Mouse (Mus musculus) layer of hippocampus, postnatal 14 days (tissue): ENCODE data around the gene Defb45. TPM values are rescaled to one million over a fixed set of nuclear protein-coding genes. Genes with fewer than 3 reads are reported as not detected.

Experiments
- DNase-seq, 2 experiments: peaks; one replicate each; pipeline ENCODE4 v3.0.0; 2021 to 2022; ENCODE audit warnings: low spot score in 2 of 2, mixed read lengths in 1 of 2
- long read RNA-seq, 2 experiments: library from polyadenylated mRNA; stranded (forward); transcript quantifications; one replicate each; pipeline ENCODE4 v2.0.0; 2021
- total RNA-seq, 2 experiments: library from RNA; stranded (reverse); gene quantifications; 2 replicates each; pipeline ENCODE4 v1.2.3; 2021

The Defb45 gene
- total RNA-seq, result not detected
- long read RNA-seq, experiment 1, result 0 reads
- long read RNA-seq, experiment 2, result 0 reads

DNA sequence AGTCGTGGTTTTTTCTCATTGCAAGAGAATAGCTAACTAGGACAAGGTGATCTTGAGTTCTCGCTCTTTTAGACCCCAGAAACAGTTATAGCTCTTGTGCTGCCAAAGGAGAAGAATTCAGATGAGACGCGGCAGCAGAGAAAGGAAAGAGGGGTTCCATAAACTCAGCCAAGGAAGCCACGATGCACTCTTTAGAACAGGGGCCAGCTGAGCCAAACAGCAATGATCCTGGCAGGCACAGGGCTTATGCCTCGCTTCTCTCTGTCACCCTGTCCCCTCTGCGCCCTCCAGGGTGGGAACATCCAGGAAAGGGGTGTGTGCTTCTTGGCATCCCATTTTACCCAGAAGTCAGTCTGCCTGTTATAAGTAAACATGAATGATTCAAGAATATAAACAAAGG lies at the start of gene Defb45:
TSS of gene Defb45 (minus strand) at position 101 of the 400 bp plus-strand sequence.
- no peak for DNase-seq

DNA sequence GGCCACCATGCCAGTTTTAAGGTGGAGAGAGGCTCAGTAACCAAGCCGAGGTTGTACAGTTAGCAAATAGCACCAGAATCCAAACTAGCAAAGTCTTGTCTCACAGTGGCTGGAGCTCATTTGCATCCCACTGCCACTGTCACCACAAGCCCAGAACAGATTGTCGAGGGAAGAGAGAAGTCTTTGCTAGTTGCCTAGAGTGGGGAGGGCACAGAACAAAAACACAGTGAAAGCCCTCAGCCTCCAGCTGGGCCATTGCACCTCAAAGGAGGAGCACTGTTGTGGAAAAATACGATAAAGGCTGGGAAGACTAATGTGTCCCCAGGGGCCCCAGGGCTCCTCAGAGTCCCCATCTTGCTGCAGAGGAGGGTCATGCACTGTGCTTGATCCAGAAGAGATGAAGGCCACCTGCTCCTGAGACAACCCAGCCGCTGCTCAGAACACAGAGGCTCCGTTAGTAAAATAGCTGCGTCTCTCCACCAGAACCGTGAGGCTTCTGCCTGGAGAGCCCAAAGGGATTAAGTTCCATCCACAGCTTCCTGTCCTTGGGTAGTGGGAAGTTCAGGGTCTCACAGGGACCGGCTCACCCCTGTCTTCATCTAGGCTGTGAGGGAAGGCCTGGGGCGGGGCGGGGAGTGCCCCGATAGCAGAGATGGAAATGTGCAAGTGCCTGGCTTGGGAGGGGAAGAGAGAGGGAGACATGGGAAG lies 40.4 kb upstream of the Defb45 start:
- no peak for DNase-seq

DNA sequence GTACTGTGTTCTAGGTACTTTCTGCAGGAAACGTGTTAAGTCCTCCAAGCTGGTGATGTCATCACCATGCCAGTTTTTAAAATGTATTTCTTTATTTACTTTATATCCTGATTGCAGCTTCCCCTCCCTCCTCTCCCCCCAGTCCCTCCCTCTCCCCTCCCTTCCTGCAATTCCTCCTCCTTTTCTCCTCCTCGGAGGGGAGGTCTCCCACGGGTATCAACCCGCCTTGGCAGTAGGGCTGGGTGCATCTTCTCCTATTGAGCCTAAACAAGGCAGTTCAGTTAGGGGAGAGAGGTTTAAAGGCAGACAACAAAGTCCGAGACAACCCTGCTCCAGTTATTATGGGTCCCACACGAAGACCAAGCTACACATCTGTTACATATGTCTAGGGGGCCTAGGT lies 39.7 kb upstream of the Defb45 start:
- DNase-seq, result no peak

DNA sequence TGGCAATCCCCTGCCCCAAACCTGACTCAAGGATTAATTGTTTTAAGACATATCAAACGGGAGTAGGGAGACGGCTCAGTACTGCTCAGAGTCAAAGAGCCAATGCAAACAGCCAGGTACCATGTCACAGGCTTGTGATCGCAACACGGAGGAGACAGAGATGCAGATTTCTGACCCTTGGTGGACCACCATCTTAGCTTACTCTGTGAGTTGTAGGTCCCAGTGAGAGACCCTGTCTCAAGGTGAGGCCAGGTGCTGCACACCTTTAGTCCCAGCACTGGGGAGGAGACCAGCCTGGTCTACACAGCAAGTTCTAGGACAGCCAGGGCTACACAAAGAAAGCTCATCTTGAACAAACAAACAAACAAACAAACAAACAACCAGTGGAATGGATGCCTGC lies 38.2 kb upstream of the Defb45 start:
- no peak for DNase-seq

DNA sequence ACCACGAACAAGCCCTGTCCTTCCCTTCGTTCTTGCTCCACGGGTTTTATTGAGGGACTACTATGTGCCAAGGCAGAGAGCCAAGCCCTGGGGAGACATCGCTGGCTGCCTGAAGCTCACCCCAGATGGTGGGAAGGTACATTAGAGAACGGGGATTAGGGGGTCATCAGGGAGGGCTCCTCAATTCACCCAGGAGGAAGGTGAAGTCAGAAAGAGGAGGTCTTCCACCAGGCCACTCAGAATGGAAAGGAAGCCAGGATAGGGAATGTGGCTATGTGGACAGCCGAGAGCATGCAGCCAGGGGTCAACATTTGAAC lies 37.8 kb upstream of the Defb45 start:
- no peak for DNase-seq

DNA sequence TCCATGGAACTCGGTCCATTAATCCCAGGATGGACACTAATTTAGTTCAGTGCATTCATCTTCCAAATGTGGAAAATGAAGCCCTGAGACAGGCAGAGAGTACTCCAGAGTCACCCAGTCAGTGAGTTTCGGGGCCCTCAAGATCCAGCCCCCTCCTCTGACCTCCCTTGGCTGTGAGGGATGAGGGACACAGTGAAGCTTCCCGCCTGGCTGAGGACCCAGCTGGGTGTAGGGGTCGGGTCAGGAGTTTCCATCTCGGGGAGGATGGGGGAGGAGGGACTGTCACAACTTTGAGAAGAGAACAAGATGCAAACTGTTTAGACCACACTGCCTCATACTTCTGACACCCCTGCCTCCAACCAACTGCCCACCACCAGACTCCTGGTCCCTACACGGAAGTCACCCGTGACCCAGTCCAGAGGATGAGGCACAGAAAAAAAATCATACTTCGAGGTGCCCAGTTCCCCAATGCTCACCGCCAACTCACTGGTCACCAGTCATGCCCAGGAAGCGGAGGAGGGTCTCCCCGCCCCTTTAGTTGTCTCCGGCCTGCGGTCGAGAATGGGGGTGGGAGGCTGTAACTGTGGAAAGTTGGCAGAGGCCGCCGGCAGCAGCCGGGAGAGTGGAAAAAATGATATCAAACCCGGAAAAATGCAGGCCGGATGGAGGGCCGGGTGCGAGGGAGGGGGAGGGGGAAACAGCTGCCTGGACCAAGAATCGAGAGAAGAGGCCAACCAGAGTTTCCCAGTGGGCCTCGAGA lies 37.2 kb upstream of the Defb45 start:
- DNase-seq, result no peak

DNA sequence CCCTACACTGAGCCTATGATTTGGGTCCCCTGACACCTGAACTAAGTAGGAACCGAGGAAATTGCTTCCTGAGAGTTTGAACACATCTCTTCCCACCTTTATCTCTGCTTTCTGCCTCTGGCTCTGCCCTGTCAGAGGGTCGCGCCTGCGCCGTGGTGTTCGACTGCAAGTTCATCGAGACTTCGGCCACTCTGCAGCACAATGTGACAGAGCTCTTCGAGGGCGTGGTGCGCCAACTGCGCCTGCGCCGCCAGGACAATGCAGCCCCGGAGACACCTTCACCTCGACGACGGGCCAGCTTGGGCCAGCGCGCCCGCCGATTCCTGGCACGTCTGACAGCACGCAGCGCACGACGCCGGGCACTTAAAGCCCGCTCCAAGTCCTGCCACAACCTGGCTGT lies 35.1 kb upstream of the Defb45 start:
- DNase-seq, result no peak

DNA sequence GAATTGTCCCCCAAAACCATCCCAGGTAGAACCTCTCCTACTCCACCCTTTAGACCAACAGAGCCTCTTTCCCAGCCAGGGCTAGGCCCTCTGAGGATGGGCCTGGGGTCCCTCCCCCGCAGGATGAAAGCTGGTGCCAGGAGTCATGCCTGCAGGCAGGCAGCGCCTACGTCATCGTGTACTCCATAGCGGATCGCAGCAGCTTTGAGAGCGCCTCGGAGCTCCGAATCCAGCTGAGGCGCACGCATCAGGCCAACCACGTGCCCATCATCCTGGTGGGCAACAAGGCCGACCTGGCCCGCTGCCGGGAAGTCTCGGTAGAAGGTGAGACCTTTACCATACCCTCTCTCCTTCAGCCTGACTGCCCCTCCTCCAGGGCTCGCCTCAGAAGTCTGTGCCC lies 34.1 kb upstream of the Defb45 start:
- DNase-seq, result no peak

DNA sequence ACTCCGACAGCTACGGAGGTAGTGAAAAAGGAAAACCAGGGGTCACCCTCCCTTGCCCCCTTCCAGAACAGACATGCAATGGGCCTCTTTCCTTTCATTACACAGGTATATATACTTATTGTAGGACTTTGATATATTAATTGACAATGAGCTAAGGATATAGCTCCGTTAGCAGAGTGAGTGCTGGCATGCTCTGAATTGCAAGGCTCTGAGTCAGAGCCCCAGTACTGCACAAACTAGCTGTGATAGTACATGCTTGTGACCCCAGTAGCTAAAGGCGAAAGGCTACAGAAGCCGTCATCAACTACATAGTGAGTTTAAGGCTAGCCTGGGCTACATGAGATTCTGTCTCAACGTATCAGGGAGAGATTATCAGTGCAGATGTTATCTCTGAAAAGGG lies 30.7 kb upstream of the Defb45 start:
- DNase-seq, result no peak

DNA sequence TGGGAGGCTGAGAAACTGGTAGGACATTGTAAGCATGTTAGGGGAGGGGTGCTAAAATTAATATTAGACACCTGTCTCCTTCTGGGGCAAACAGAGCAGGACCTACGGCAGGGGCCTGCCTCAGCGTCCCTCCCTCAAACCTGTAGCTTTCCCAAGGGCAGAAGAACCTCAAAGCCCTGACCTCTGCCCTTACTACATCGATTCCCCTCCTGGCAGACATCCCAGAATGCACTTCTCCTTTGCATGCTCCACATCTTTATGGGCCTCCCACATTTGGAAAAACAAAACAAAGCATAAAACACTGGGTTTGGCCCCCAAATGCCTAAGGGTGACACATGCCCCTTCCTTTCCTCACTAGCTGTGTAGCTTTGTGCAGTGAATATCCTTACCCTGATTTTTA lies 30.0 kb upstream of the Defb45 start:
- DNase-seq, result no peak

DNA sequence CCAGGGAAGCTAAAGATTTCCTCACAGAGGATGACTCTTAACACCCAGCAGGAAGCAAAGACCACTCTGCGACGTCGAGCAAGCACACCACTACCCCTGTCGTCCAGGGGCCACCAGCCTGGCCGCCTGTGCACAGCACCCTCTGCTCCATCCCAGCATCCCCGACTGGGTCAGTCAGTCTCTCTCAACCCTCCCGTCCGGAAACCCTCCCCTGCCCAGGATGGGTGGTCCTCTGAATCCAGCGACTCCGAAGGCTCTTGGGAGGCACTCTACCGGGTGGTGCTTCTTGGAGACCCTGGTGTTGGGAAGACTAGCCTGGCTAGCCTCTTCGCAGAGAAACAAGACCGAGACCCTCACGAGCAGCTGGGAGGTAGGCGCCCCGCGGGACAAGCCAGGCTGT lies 28.9 kb upstream of the Defb45 start:
- no peak for DNase-seq

DNA sequence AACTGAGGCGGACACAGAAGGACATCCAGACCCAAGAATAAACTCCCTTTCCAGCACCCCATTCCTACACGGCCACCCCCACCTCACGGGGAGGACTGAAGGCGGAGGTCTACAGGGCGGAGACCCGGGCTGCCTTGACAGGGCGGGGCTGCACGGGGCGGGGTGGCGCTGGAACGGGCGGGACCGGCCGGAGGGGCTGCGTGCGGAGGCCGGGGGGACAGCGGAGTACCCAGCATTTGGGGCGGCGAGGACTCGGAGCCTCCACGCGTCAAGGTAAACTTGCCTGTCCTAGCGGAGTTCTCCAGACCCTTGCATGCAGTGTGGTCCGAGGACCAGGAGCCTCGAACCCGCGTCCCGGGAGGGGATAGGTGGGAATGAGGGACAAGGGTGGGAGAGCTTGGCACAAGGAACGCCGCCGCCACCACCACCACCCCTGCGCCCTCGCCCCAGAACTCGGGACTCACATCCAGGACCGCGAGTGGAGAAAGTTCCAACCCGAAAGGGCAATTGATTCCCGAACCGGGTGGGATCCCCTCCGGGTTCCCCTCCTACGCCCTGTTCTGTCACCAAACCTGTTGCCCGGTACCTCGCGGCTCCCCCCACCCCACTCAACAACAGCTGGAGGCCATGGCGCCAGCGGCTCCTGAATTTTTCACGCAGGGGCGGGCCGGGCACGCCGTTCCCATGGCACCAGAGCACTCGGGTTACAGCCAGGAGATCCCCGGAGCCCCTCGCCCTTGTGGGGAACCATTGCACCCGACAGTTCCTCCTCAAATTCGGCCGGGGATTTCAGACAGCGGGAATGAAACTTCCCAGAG lies 27.8 kb upstream of the Defb45 start, which contains the start of gene Rem1:
TSS of gene Rem1 (plus strand) at position 178 of the 818 bp plus-strand sequence.
- DNase-seq, result no peak

DNA sequence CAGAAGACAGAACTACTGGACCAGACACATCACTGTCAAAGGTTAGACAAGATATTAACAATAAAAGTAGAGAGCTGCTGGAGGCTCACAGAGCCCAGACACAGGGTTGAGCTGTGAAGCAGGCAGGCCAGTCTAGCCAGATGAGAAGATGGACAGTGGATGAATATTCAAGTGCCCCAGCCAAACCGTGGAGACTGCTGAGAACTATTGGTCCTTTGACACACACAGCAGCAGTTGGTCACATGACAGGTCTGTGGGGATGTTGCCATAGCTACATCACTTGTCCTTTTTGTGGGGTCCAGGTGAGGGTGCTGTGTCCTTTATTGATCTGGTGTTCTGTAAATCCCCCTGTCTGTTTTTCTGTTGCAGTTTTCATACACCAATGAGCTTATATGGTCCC lies 26.1 kb upstream of the Defb45 start:
- no peak for DNase-seq

DNA sequence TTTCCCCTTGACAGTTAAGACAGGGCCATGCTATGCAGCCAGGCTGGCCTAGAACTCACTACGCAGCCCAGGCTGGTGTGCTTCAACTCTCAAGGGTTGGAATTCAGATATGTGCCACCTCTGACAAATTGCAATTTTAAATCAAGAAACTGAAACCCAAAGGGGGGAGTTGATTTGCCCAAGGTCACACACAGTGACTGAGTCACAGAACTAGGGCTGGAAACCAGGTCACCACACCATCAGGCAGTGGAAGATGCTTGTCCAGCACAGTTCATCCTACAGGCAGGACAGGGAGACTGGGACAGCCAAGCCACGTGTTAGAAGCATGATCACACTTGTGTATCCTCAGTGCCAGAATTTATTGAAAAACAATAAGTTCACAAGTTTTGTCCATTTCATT lies 25.4 kb upstream of the Defb45 start:
- no peak for DNase-seq

DNA sequence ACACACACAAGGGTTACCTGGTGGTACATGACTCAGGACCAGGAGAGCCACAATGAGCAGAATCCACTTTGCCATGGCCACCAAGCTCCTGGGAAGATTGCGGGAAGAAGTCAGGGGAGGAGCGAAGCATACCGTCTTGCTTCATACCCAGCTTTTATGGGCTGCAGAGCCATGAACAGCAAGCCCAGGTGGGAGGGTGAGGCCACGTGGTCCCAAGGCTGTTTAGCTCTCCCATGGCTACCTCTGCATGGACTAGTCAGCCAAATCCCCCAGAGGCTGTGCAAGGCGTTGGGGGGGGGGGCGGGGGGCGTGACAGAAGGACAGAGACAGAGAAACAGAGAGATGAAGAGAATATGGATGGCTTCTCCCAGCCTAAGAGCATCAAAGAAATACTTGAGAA lies 23.8 kb upstream of the Defb45 start, which contains the start of gene Defb25:
TSS of gene Defb25 (minus strand) at position 101 of the 400 bp plus-strand sequence.
- DNase-seq, result no peak

DNA sequence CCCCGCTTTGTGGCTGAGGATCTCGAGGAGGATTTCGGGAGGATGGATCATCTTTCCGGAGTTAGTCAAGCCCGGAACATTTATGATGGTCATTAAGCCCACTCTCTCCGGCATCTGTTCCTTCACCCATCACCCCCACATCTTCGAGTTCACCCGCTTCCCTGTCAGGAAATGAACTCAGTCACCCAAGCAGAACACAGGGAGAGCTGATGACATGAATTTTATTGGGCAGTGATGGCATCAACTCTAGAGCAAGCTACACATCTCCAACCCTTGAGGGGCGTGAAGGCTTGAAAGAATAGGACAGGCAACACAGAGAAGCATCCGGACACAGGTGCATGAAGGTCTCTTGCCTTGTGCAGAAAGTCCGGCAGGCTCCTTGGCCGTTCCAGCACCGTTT lies 23.0 kb upstream of the Defb45 start:
- no peak for DNase-seq

DNA sequence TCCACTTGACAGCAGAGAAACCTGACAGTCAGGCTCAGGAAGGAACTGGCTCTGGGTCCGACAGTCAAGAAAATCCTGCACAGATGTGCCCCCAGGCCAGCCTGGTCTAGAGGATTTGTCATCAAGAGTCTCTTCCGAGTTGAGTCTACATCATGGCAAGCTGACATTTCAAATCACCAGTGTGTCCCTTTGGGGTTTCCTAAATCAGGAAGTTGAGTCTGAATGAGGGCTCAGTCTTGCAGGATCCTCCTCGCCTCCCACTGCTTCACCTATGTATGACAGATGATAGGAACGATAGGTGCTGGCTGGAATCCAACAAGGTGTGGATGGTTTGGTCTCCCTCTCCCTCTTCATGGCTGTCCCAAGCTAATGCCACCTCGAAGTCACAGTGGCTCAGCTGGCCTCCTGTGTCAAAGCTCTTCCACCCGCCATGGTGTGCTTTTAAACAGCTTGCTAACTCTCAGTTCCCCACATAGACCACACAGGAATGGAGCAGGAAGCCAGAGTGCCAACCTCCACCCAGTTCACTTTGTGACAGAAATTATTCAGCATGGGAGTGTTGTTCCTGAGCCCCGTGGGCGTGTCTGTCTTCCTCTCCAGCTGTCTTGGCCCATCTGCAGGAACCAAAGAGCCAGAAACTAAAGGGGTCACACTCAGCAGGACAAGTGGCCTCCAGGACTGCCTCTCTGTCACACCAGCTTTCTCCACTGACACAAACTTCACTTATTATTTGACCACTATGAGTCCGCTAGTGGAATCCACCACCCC lies 21.4 kb upstream of the Defb45 start:
- DNase-seq, result no peak

DNA sequence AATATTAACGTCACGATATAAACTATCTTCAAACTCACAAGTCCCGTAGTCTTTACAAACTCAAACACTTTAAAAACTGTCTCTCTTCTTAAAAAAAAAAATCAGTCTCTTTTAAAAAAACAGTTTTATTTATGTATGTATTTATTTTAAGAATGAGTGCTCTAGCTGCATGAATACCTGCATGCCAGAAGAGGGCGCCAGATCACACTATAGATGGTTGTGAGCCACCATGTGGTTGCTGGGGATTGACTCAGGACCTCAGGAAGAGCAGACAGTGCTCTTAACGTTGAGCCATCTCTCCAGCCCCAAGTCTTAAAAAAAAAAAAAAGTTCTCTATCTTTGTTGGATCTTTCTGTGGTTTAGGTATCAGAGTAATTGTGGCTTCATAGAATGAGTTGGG lies 18.2 kb upstream of the Defb45 start:
- no peak for DNase-seq

DNA sequence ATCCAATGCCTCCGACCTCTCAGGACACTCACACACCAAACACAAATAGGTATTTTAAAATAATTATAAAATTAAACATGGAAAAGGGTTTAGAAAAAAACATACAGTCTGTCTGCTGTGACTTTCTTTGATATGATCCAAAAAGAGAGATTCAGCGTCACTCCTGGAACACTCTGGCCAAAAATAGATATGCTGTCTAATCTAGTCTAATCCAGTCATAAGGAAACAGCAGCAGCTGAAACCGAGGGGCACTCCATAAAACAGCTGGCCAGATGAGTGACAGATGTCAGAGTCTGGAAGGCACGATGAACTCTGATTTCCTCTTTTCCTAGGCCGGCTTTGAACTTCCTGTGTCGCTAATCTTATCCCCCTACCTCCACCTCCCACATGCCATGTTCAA lies 17.3 kb upstream of the Defb45 start:
- DNase-seq, result no peak

DNA sequence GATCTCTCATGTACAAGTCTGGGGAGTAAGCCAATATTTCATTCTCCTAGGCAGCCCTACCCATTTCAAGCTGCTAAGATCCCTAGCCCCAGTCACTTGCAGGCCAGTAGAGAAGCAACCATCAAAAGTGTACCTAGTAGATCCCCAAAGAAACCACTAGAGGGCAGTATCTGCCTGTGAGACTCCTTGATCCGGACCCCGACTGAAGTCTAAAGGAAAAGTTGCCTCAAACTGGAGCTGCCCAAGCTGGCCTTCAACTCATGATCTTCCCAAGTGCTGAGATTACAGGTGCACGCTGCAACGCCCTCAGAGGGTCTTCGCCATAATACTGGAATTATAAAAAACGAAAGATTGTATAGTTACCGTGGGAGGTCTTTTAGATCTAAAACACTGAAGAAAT lies 16.4 kb upstream of the Defb45 start:
- peak; percentile 53 to 84 for DNase-seq

DNA sequence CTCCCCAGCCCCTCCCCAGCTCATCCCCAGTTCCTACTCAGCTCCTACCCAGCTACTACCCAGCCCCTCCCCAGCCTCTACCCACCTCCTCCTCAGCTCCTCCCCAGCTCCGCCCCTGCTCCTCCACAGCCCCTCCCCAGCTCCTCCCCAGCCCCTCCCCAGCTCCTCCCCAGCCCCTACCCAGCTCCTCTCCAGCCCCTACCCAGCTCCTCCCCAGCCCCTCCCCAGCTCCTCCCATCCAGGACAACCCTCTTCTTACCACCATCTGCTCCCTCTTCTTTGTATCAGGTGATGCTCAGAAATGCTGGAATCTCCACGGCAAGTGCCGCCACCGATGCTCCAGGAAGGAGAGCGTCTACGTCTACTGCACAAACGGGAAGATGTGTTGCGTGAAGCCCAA lies 13.0 kb upstream of the Defb45 start:
- DNase-seq, result no peak
